Mouse (Mus musculus): ENCODE measurements at regions not wholly inside any gene's neighbourhood (a gene's known extent, or its start where the extent isn't known, plus 50 kb on each side); places are given as distances from the start of the nearest gene placed in this dataset.
"Not testable (repeated sequence)": the region's sequence is repeated elsewhere in the genome, so short reads cannot be mapped to it uniquely, and the experiment has no call there.

- Histone ChIP-seq H3K27me3 (no peaks in the 10 kb centered on the region), H3K36me3 (no peaks in the 10 kb centered on the region), H3K4me1 (replicated peaks) (no peaks in the 10 kb centered on the region), H3K4me2 (no peak overlapping the region), H3K27ac (replicated peaks) (no peak overlapping the region), H3K9ac (no peak overlapping the region), H3K4me3 (no peak overlapping the region), H3K9me3 (no peaks in the 10 kb centered on the region)
- no peak for ATAC-seq (ENCODE audit: low read depth)
These were observed 298.0 kb upstream of the Foxg1 start for GRCm38 (mm10) chr12:49084505-49084904.

DNA sequence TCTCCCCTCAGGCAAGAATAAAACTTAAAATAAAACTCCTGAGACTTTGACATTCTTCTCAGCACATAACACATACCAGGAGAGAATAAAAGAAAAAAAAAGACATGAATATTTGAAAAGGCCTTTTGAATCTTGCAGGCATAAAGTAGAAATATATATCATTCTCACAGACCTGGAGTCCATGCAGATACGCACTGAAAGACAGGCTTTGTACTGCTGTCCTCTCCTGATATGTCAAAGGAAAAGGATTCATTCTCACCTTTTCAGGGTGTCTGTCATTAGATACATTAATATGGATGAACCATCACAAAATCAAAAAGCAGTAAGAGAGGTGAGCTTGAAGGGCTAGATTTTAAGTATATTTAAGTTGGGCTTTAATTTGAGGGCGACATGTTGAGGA is 296.4 kb upstream of the Foxg1 start:
- Histone ChIP-seq H3K4me2 (no peak overlapping the region), H3K36me3 (no peaks in the 10 kb centered on the region), H3K9me3 (no peaks in the 10 kb centered on the region), H3K9ac (no peak overlapping the region), H3K4me3 (no peak overlapping the region), H3K4me1 (replicated peaks) (no peaks in the 10 kb centered on the region), H3K27ac (replicated peaks) (no peak overlapping the region), H3K27me3 (no peaks in the 10 kb centered on the region)
- ATAC-seq (ENCODE audit: low read depth): no peak
- 75% methylated on average over 2 of the region's 2 CpGs for WGBS

- no peaks in the 10 kb centered on the region for H3K36me3 ChIP-seq
- no peak for ATAC-seq (ENCODE audit: low read depth)
- H3K27ac ChIP-seq (replicated peaks): no peak overlapping the region
- H3K9ac ChIP-seq: no peak overlapping the region
- 76% methylated on average over 1 of the region's 1 CpGs for WGBS
- H3K4me3 ChIP-seq: no peak overlapping the region
- H3K9me3 ChIP-seq: no peaks in the 10 kb centered on the region
- no peaks in the 10 kb centered on the region for H3K27me3 ChIP-seq
- H3K4me1 ChIP-seq (replicated peaks): no peaks in the 10 kb centered on the region
- H3K4me2 ChIP-seq: no peak overlapping the region
These were observed 292.3 kb upstream of the Foxg1 start for GRCm38 (mm10) chr12:49090177-49090576.

GRCm38 (mm10) chr12:49105931-49106330 is 276.5 kb upstream of the Foxg1 start:
- Histone ChIP-seq H3K36me3 (no peaks in the 10 kb centered on the region), H3K4me3 (no peak overlapping the region), H3K4me2 (no peak overlapping the region), H3K27me3 (no peaks in the 10 kb centered on the region), H3K4me1 (replicated peaks) (peaks cover 8% of the 10 kb centered on the region), H3K27ac (replicated peaks) (peak overlapping the region; percentile 79), H3K9ac (no peak overlapping the region), H3K9me3 (no peaks in the 10 kb centered on the region)
- ATAC-seq (ENCODE audit: low read depth): peak; percentile 46; the same call in 1 of the 2 replicates
- whole genome bisulfite sequencing: 50% methylated on average over 4 of the region's 4 CpGs

GRCm38 (mm10) chr12:49106399-49107382 is 275.8 kb upstream of the Foxg1 start:
- Histone ChIP-seq H3K4me1 (replicated peaks) (peaks cover 8% of the 10 kb centered on the region), H3K4me2 (no peak overlapping the region), H3K36me3 (no peaks in the 10 kb centered on the region), H3K9me3 (no peaks in the 10 kb centered on the region), H3K27me3 (no peaks in the 10 kb centered on the region), H3K27ac (replicated peaks) (peak overlapping the region; percentile 77), H3K9ac (no peak overlapping the region), H3K4me3 (no peak overlapping the region)
- peak; percentile 66 for ATAC-seq (ENCODE audit: low read depth)
- 50% methylated on average over 7 of the region's 7 CpGs for WGBS

- Histone ChIP-seq H3K4me1 (replicated peaks) (peaks cover 8% of the 10 kb centered on the region), H3K27ac (replicated peaks) (peak overlapping the region; percentile 46), H3K36me3 (no peaks in the 10 kb centered on the region), H3K27me3 (no peaks in the 10 kb centered on the region), H3K4me3 (no peak overlapping the region), H3K9me3 (no peaks in the 10 kb centered on the region), H3K4me2 (no peak overlapping the region), H3K9ac (no peak overlapping the region)
- WGBS: 61% methylated on average over 10 of the region's 10 CpGs
- ATAC-seq (ENCODE audit: low read depth): no peak
These were observed 274.9 kb upstream of the Foxg1 start for GRCm38 (mm10) chr12:49107415-49108148.

DNA sequence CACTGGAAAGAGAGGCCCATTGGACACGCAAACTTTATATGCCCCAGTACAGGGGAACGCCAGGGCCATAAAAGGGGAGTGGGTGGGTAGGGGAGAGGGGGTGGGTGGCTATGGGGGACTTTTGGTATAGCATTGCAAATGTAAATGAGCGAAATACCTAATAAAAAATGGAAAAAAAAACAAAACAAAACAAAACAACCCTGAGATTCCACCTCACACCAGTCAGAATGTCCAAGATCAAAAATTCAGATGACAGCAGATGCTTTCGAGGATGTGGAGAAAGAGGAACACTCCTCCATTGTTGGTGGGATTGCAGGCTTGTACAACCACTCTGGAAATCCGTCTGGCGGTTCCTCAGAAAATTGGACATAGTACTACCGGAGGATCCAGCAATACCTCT is 251.4 kb upstream of the Foxg1 start:
- WGBS: 81% methylated on average over 4 of the region's 7 CpGs

GRCm38 (mm10) chr12:49170097-49170496 is 212.4 kb upstream of the Foxg1 start:
- Histone ChIP-seq H3K9ac (no peak overlapping the region), H3K4me2 (no peak overlapping the region), H3K4me1 (replicated peaks) (no peaks in the 10 kb centered on the region), H3K9me3 (no peaks in the 10 kb centered on the region), H3K27ac (replicated peaks) (no peak overlapping the region), H3K27me3 (no peaks in the 10 kb centered on the region), H3K36me3 (no peaks in the 10 kb centered on the region), H3K4me3 (no peak overlapping the region)
- WGBS: 55% methylated on average over 5 of the region's 5 CpGs
- ATAC-seq (ENCODE audit: low read depth): no peak; the same call in 1 of the 2 replicates

More for the DNA sequence above, 251.4 kb upstream of the Foxg1 start:
- not testable (repeated sequence) for H3K4me3 ChIP-seq; H3K4me1 ChIP-seq (replicated peaks); ATAC-seq (ENCODE audit: low read depth); H3K9ac ChIP-seq; H3K4me2 ChIP-seq; H3K27ac ChIP-seq (replicated peaks); H3K9me3 ChIP-seq; H3K27me3 ChIP-seq; H3K36me3 ChIP-seq

- Histone ChIP-seq H3K4me2 (no peak overlapping the region), H3K4me1 (replicated peaks) (no peaks in the 10 kb centered on the region), H3K36me3 (no peaks in the 10 kb centered on the region), H3K4me3 (no peak overlapping the region), H3K27me3 (no peaks in the 10 kb centered on the region), H3K9me3 (no peaks in the 10 kb centered on the region), H3K9ac (no peak overlapping the region), H3K27ac (replicated peaks) (no peak overlapping the region)
- 86% methylated on average over 1 of the region's 1 CpGs for WGBS
- no peak for ATAC-seq (ENCODE audit: low read depth)
These were observed 211.3 kb upstream of the Foxg1 start for GRCm38 (mm10) chr12:49171014-49171677.

- Histone ChIP-seq H3K4me2 (no peak overlapping the region), H3K9ac (no peak overlapping the region), H3K4me3 (no peak overlapping the region), H3K36me3 (no peaks in the 10 kb centered on the region), H3K27me3 (no peaks in the 10 kb centered on the region), H3K27ac (replicated peaks) (no peak overlapping the region), H3K9me3 (no peaks in the 10 kb centered on the region), H3K4me1 (replicated peaks) (no peaks in the 10 kb centered on the region)
- ATAC-seq (ENCODE audit: low read depth): no peak
- WGBS: 35% methylated on average over 2 of the region's 2 CpGs
These were observed 191.1 kb upstream of the Foxg1 start for GRCm38 (mm10) chr12:49191348-49191747.

DNA sequence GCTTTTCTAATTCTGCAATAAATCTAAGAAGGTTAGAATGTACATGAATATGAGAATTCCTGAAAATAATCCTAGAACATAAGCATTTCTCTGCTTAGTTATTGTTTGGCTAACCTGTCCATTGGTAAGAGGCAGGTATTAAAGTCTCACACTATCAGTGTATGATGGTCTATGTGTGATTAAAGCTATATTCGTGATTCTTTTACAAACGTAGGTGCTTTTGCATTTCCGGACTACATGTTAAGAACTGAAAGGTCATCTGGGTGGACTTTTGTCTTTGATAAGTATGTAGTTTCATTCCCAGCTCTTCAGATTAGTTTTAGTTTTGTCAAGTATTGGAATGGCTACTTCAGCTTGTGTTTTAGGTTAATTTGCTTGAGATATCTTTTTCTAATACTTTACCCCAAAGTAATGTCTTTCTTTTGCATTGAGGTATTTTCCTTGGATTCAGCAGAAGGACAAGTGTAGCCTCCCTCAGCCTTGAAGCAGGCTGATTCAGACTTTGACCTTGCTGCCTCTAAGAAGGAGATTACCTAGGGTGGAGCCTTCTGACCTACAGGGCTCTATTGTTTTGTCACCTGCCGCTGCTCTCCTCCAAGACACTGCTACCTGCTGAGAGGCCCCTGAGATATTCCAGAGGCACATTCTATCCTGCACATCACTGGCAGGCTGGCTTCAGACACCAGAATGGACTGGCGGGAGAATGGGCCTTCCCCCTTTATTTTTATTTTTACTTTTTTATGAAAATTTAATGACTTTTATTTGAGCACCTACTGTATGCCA is 148.7 kb upstream of the Foxg1 start:
- no peak overlapping the region for H3K4me3 ChIP-seq
- WGBS: 85% methylated on average over 5 of the region's 5 CpGs
- H3K4me1 ChIP-seq (replicated peaks): no peaks in the 10 kb centered on the region
- no peaks in the 10 kb centered on the region for H3K27me3 ChIP-seq
- no peaks in the 10 kb centered on the region for H3K36me3 ChIP-seq
- H3K4me2 ChIP-seq: no peak overlapping the region
- no peak for ATAC-seq (ENCODE audit: low read depth)
- H3K9ac ChIP-seq: no peak overlapping the region
- H3K27ac ChIP-seq (replicated peaks): no peak overlapping the region
- no peaks in the 10 kb centered on the region for H3K9me3 ChIP-seq
